Mouse (Mus musculus) left cerebral cortex, postnatal 10 days (tissue): ENCODE measurements around the gene Tspan32. TPM values are rescaled to one million over a fixed set of nuclear protein-coding genes. Genes with fewer than 3 reads are reported as not detected.

Source experiments
- DNase-seq, 2 experiments: peaks; one replicate each; pipeline ENCODE4 v3.0.0; 2021 to 2022; ENCODE audit warnings: low spot score in 2 of 2, mixed read lengths in 1 of 2; ENCODE audit errors: extremely low spot score in 1 of 2
- intact Hi-C: fragments of 180-260 bp; cut with DNase I; formaldehyde crosslinking; loops from one replicate; pipeline ENCODE4 v1.15.1; 2025
- total RNA-seq, 2 experiments: library from RNA; stranded (reverse); gene quantifications; 2 replicates each; pipeline ENCODE4 v1.2.3; 2021

The Tspan32 gene
- total RNA-seq, 2 experiments from 2014 or later = 0.26 to 0.32 TPM

DNA sequence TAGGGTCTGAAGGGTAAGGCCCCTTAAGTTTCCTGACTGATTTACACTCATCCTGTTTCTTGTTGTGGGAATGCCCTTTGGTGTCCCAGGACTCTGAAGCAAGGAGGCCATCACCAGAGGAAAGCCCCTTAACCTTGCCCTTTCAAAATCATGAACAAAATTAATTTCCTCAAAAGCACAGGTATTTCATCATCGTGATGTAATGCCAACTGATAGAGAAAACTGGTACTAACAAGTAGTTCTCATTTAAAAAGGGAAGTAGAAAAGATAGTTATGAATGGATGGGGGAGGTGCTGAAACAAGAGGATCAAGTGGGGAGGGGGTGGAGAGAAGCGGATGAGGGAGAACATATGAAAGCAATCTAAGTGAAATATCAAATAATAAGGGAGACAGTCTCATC lies 18.7 kb downstream of the Tspan32 start:
- intact Hi-C loops = no loop called here
- DNase-seq = no peak

DNA sequence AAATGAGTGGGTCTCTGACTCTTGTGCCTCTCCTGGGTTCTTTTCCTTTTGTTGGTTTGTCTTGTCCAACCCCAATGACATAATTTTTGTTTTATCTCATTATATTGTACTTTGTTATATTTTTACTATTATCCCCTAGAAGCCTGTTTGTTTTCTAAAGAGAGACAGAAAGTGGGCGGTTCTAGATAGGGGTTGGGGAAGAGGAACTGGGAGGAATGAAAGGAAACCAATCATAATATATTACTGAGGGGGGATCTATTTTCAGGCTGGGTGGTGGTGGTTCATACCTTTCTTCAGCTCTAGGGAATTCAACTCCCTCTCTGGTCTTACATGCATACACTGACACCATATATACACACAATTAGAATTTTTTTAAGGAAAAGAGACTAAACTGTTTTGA lies 19.4 kb downstream of the Tspan32 start:
- intact Hi-C loops = no loop called here
- DNase-seq = no peak

DNA sequence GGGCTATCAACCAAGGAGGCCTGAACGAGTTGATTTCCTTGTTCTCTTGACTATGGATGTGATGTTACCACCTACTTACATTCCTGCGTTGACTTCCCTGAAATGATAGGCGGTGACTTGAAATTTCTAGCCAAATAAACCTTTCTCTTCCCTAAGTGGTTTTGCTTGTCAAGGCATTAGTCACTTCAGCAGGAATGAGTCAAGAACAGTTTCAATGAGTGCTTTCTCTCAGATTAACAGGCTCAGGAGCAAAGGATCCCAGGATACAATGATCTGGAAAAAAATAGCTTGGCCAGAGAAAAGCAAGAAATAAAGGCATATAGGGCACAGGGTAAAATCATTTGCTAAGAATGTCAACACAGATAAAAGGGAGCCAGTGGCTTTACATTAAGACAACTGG lies 20.6 kb downstream of the Tspan32 start:
- intact Hi-C loops = no loop called here
- DNase-seq = no peak

DNA sequence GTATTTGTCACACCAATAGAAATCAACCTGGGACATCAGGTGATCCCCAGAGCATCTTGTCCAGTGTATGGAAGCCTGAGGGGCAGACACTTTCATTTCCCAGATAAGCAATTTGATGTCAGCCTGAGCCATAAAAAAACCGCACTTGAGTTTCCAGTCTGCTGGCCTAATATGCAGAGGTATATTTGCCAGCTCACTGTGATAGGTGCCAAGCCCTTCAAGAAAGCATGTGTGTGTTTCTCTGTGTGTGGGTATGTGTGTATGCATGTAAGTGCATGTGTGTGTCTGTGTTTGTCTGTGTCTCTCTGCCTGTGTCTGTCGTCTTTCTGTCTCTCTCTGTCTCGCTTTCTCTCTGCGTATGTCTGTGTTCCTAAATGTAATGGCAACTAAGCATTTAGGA lies 22.4 kb downstream of the Tspan32 start:
- no peak for DNase-seq
- intact Hi-C loops = no loop called here

DNA sequence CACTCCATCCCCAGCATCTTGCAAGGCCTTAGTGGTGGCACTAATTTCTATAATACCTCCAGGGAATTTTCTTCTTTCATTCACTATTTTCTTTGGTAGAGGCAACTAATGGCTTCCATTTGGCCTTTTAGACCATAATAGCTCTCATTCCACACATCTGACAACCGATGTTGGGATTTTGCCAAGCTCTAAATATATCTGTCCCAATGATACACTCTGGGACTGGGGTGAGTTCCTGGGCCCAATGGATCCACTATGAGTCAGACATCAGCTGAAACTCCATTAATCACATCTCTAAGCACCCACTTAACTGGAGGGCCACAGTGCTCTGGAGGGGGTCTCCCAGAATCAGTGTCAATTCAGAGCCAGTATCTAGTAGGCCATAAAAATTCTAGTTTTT lies 27.0 kb downstream of the Tspan32 start:
- DNase-seq = no peak
- intact Hi-C loops = no loop called here

- intact Hi-C loops = no loop called here
- DNase-seq = peak in 1 of 2 experiments; percentile 37
Observed at GRCm38 (mm10) chr7:143033581-143033980, 28.7 kb downstream of the Tspan32 start.

DNA sequence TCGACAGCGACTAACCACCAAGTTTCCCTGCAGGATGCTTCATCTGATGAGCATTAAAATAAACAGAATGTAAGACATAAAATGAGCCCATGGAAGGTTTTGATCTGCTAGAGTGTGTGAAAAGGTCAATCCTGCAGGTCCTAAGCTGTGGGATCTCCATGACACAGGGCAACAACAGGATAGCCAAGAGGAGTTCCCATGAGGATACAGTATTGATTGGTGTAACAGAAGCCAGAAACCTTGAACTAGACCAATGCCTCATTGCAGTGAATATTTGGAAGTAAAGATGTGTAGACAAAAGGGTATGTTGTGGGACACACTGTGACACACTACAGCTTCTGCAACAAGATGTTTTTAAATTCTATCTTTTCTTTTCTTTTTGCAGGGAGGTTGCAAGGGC lies 29.3 kb downstream of the Tspan32 start:
- no peak for DNase-seq
- intact Hi-C loops = no loop called here

DNA sequence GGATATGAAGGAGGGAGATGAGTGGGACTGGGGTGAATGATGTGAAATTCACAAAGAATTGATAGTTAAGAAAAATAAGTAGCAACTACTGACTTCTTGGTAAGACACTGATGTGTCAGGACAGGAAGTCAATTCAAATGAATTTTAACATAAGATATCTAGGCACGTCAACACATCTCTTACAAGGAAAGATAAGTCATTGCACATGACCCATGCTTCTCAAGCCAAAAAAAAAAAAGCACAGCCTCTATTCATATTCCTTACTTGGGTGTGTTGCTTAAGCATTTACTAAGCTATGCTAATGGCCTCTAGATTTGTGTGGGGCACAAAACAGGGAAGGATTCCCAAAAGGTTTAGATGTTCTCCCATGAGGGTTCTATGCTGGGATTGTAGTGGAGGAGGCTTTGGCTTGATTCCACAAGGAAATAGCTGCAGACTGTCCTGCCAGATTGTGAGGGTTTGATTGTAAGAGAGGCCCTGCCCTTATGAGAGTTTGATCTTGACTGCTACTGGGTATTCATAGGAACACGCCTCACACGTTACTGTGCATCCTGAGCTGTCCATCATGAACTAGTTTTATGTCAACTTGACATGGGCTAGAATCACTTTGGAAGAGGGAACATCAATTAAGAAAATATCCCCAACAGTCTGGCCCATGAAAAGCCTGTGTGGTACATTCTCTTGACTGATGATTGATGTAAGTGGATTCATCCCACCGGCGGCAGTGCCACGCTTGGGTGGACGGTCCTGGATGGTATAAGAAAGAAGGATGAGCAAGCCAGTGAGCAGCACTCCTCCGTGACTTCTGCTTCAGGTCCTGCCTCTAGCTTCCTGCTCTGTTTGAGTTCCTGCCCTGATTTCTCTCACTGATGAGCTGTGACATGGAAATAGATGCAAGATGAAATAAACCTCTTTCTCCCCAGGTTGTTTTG lies 29.9 kb downstream of the Tspan32 start:
- intact Hi-C loops = no loop called here
- no peak for DNase-seq

GRCm38 (mm10) chr7:143036787-143037186 lies 31.9 kb downstream of the Tspan32 start:
- intact Hi-C loops = no loop called here
- no peak for DNase-seq

GRCm38 (mm10) chr7:143037306-143037705 lies 32.5 kb downstream of the Tspan32 start:
- intact Hi-C loops = no loop called here

GRCm38 (mm10) chr7:143038174-143038931 lies 33.5 kb downstream of the Tspan32 start:
- DNase-seq = no peak
- intact Hi-C loops = no loop called here

More at GRCm38 (mm10) chr7:143037306-143037705, 32.5 kb downstream of the Tspan32 start:
- DNase-seq = no peak

GRCm38 (mm10) chr7:143040561-143040960 lies 35.7 kb downstream of the Tspan32 start:
- intact Hi-C loops = no loop called here
- DNase-seq = no peak

DNA sequence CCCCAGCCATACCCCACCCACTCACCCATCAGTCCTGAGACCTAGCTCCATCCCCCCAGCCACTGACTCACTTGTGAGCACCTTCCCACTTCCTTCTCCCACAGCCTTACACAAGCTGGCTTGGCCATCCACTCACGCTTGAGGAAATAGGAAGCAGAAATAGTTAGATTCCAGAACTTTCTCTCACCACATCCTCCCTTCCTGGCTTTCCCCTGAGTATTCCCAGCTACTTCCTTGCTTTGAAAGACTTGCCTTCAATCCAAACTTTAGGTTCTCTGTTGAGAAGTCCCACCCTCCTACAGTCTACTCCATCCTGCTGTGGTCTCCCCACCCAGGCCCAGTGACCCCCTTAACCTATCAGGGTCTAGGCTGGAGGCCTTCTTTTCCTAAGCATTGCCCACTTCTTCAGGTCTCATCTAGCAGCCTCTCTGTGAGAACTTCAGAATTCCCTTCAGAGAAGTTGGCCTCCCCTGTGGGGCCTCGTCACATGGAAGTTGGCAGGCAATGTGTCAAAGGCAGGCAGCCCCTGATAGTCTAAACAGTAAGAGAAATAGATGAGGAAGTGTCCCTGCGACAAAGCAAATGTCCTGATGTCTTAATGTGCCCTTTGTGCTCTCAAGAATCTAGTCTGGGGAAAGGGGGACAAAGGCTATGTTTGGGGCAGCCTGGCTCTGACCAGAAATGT lies 36.4 kb downstream of the Tspan32 start:
- intact Hi-C loops = no loop called here
- DNase-seq = no peak

DNA sequence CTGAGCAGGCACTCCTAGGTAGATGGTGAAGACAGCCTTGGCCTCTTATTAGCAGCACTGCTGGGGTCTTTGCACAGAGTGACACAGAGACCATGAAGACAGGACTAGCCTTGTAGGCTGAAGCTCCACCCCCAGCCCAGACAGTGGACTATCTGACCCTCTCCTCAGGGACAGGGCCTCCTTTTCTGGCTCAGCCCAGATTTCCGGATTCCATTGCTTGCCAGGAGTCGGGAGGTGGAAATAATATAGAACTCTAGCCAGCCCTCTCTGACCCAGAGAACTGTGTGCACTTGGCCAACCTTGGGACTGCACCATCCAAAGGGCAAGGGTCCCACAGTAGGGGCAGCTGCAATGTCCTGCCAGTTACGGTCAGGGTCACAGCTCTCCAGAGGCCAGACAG lies 37.2 kb downstream of the Tspan32 start:
- DNase-seq = peak in 1 of 2 experiments; percentile 75
- intact Hi-C loops = no loop called here

GRCm38 (mm10) chr7:143042897-143043300 lies 38.1 kb downstream of the Tspan32 start:
- intact Hi-C loops = no loop called here
- no peak for DNase-seq

DNA sequence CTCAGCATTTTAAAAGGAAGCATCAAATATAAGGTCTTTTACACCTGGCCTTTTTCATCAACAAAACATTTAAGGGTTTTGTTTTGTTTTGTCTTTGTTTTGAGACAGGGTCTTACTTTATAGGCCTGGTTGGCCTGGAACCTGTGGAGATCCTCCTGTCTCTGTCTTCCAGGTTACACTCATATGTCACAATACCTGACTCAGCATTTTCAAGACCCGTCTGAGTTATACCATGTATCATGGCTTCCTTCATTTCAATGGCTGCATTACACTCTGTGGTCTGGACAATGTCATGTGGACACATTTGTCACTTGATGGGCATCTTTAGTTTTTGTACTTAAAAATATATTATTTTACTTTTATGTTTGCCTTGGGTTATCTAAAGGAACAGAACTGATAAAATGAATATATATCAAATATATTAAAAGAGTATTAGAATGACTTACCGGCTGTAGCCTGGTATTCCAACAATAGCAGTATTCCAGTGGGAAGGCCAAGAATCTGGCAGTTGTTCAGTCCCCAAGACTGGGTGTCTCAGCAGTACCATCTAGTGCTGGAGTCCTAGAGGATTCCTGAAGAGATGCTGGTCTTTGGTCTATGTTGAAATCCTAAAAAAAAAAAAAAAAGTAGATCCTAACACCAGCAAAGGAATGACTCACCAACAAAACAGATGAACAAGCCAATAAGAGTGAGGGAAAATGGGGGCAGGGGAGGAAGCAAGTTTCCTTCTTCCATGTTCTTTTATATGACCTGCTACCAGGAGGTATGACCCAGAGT lies 39.4 kb downstream of the Tspan32 start:
- intact Hi-C loops = no loop called here
- no peak for DNase-seq

DNA sequence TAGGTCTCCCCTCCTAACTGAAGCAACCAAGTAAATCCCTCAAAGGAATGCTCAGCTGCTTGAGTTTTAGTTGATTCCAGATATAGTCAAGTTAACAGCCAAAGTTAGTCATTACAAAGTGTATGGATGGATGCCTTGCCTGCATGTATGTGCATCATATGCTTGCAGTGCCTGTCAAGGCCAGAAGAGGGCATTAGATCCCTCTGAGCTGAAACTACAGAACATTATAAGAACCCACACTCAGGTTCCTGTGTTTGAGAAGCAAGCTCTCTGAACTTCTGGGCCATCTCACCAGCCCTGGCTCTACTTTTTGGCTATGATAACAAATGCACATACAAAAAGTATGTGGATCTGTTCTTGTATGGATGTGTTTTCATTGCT lies 40.0 kb downstream of the Tspan32 start:
- intact Hi-C loops = no loop called here
- no peak for DNase-seq

DNA sequence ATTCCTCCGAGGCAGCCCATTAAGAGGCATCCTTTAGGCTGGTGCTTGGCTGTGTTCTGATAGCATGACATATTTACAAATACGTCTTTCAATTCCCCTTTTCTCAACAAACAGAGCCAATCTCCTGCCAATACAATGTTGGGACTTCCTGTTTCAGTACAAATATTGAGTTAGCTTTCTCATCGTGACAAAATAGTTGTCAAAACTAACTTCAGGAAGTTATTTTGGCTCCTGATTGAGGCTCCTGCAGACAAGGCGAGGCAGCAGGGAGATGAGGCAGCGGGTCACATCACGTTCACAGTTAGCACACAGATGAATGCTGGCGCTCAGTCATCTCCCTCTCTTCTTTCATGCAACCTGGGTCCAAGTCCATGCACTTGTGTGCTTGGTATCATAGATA lies 41.5 kb downstream of the Tspan32 start:
- DNase-seq = no peak
- intact Hi-C loops = no loop called here

DNA sequence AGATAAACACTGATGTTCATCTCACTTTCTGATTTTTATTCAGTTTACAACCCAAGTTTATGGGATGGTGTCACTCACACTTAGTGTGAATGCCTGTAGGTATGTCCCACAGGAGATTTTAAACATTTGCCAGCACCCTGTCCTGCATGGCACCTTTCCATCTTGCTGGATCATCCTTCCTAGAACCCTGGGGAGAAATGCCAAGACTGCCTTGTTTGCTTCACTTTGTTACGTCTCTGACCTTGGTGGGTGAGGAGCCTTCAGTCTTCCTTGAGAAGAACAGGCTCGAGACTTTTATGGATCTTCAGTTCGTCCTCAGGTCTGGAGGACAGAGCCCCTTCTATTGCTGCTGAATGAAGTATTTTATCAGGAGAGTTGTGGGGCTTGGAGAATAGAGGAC lies 44.5 kb downstream of the Tspan32 start:
- intact Hi-C loops = no loop called here
- DNase-seq = no peak
